Mouse (Mus musculus) lung, postnatal 14 days (tissue): ENCODE results near the gene Ephb4.

Experiments
- DNase-seq: peaks from one replicate; pipeline ENCODE4 v3.0.0; 2021

The Ephb4 gene

DNA sequence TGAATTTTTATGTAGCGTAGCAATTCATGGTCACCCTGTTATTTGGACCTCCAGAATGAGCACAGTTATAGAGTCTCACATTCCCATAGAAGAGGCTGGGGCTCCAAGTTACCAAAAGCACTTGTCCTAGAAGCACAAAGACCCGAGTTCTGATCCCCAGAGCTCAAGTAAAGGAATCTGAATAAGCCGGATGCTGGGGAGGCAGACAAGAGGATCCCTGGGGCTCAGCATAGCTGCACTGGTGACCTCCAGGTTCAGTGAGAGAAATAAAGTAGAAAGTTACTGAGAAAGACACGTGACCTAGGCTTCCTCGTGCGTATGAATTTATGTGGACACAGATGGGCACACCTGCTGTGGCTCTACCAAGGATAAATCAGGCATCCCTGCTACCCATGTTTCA, 14.8 kb upstream of the Ephb4 start:
- DNase-seq: no peak

DNA sequence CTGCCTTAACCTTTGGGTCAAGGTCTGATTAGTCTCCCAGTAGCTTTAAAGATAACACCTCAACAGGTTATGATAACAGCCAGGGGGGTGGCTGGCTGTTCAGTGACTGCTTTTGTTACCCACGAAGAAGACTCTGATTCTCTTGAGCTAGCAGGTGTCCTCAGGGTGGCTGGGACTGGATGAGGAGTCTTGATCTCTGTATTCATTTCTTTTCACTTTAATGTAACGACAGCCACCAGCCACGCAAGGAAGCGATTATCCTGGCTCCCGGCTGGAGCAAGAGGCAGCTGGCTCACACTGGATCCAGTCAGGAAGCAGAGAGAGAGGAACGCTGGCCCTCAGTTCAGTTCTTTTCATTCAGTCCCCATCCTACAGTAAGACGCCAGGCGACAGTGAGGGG, 12.7 kb upstream of the Ephb4 start:
- no peak for DNase-seq

DNA sequence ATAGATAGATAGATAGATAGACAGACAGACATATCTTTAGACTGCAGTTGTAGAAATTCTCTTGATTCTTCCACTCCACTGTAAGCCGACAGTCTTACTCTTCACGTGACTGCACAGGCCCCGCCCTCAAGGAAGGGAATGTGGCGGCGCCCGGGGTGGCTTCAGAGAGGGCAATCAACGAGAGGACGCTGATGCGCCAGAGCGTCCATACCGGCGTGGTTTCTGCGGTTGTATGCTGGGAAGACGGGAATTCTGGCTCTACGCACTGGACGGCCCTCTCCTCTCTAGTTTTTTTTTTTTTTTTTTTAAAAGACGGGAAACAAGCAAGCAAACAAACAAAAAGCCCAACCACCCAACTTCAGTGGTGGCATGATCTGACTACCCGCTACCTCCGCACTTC, 11.7 kb upstream of the Ephb4 start:
- DNase-seq: peak; percentile 91

DNA sequence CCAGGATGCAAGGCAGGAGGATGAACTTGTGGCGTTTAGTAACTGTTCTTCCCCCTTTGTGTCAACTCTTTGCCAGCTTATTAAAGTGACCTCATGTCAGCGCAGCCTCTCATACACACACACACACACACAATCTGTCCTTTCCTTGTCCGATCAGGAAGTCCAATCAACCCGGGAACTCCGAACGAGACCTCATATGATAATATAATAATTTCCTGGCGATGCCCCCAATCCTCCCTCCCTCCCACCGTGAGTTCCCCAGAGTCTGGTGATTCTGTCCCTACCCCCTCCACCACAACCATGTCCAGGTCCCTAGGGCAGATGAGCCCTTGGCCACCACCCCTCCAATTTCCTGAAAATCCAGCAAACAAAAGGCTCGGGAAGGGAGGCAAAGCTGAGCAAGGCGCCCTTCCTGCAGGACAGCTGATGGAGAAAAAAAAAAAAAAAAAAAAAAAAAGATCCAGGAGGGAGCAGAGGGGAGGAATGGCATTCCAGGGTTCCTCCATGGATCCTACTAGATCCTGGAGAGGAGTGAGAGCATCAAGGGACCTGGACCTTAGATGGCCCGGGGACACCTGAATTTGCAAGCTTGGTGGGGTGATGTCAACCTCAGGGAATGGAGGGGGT, 11.1 kb upstream of the Ephb4 start:
- DNase-seq: peak; percentile 54

DNA sequence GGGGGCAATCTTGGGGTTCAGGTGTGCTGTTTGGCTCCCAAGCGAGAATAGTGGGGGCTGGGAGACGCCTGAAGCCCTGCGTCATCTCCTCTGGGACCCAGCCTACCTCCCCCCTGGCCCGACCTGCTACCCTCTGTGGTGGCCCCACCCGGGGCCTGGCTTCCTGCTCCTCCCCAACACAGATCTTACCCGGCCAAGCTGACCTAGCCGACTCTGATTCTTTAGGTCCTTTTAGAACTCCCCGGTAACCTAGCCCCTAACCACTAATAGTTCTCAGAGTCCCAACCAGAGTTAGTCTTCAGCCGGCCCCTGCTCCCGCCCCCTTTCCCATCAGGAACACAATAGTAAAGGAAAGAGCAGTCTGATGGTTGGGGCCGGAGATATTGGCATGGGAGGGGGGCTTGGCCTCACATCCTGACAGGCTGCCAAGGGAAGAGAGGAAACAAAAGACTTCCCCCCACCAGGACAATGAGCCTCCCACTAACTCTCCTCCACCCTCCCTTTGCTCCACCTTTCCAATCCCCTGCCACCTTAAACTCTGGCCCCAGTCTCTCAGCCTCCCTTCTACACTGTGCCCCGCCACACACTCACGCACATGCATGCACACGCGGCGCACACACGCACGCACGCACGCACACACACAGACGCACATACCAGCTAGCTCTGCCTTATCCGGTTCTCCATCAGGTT, 10.5 kb upstream of the Ephb4 start:
- peak; percentile 69 for DNase-seq

DNA sequence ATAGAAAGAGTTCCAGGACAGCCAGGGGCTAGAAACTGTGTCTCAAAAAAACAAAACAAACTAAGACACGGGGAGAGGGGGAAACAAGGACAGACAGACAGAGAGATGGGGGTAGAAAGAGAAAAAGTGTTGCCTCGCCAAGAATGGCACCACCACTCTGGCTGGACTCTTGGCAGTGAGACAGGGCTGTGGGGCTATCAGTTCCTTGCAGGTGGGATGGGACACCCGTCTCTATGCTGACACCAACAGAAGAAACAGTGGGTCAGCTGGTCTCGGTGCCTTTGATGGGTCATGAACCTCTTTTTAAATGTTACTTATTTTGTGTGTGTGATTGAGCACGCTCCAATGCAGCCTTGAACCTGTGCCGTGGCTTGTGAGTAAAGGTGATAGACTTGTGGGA, 9.7 kb upstream of the Ephb4 start:
- DNase-seq: no peak

DNA sequence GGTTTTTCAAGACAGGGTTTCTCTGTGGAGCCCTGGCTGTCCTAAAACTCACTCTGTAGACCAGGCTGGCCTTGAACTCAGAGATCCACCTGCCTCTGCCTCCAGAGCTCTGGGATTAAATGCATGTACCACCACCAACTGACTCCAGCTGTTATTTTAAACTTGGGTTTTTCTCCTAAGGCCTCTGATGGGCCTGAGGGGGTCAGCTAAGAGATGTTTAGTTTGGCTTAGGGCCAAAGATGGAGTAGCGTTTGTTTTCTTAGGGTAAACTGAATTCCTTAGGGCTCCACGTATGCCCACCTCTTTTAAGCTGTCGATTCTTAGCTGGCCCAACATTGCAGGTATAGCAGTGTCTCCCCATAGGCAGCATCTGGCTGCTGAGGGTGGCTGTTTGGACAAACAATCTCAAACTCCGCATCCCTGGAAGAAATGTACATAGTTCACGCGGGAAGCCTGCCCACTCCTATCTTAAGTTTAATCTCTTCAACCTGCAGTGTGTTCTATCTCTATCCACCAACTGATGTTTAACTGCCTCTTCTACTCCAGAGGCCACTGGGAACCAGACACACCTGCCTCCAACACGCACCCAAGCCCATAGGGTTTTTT, 7.4 kb upstream of the Ephb4 start:
- DNase-seq: no peak

DNA sequence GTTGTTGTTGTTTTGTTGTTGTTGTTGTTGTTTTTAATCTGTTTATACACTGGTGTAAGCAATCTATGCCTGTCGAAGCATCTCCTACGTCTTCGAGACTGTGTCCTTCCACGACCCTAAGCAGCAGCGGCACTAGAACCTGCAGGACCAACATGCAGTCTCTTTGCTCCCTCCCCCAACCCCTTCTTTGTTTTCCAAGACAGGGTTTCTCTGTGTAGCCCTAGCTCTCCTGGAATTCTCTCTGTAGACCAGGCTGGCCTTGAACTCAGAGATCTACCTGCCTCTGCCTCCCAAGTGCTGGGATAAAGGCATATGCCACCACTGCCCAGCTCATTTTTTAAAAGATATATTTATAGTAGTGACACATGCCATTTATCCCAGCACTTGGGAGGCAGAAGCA, 6.5 kb upstream of the Ephb4 start:
- DNase-seq: no peak

DNA sequence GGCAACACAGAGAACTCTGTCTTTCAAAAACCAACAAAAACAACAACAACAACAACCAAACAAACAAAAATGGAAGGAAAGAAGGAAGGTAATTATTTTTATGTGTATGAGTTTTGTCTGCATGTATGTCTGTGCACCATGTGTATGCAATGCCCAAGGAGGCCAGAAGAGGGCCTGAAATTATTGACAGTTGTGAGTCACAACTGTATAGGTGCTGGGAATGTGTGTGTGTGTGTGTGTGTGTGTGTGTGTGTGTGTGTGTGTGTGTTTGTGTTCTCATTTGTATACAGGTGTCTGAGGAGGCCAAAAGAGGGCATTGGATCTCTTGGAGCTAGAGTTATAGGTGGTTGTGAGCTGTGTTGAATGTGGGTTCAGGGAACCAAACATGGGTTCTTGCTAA, 6.0 kb upstream of the Ephb4 start:
- DNase-seq: no peak

DNA sequence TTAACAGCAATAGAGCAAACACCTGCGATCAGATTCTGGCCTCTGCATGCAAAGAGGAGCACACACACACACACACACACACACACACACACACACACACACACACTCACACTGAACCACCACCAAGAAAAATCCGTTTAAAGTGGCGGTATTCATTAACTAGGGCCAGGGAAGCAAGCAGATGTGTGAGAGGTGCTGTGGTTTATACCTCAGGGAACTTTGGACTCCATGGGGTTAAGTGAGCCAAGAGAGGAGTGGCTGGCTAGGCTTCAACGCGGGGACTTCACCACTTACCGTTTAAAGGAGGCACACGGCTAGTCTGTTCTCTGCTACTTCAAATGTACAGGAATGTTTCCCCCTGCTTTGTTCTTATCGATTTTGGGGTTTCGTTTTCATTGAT, 4.1 kb upstream of the Ephb4 start:
- DNase-seq: peak; percentile 45

DNA sequence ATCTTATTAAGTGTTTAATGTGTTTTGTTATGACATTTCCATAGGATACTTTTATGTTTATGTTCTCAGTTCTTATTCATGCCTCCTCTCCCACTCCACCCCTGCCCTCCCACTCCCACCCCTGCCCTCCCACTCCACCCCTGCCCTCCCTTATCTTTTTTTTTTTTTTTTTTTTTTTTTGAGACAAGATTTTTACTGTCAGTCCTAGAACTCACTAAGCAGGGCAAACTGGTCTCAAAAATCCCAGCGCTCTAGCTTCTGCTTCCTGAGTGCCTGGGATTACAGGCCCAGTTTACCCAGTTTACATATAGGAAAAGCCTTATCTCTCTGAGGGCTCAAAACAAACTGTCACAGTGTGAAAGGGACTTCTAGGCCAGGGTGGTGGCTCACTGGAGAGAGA, 3.5 kb upstream of the Ephb4 start:
- DNase-seq: no peak

DNA sequence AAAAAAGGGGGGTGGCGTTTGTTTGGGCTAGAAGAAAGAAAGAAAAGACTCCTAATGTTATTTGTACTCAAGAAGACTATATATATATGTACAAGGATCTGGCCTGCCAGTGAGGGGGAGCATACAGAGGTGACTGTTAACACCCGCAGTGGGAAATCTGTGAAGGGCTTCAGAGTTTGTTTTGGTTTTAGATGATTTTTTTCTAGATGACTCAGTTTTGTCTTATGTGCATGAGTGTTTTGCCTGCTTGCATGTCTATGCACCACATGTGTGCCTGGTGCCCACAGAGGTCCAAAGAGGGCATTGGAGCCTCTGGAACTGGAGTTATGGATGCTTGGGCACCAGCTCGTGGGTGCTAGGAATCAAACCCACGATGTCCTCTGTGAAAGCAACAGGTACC, 2.9 kb upstream of the Ephb4 start:
- no peak for DNase-seq

DNA sequence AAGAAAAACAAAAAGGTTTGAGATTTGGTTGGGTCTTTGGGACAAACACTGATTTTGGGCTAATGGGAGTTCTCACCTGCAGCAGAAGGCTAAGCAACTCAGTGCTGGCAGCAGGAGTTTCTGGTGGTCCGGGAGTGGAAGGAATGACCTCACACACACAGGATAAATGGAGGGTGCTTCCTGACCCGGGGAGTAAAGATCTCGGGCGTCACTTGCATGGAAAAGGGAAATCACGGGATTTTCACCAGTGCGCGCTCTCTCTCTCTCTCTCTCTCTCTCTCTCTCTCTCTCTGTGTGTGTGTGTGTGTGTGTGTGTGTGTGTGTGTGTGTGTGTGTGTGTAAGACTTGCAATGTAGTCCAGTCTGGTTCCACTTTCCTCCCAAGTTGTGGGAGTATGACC, 2.1 kb upstream of the Ephb4 start:
- peak; percentile 10 for DNase-seq

DNA sequence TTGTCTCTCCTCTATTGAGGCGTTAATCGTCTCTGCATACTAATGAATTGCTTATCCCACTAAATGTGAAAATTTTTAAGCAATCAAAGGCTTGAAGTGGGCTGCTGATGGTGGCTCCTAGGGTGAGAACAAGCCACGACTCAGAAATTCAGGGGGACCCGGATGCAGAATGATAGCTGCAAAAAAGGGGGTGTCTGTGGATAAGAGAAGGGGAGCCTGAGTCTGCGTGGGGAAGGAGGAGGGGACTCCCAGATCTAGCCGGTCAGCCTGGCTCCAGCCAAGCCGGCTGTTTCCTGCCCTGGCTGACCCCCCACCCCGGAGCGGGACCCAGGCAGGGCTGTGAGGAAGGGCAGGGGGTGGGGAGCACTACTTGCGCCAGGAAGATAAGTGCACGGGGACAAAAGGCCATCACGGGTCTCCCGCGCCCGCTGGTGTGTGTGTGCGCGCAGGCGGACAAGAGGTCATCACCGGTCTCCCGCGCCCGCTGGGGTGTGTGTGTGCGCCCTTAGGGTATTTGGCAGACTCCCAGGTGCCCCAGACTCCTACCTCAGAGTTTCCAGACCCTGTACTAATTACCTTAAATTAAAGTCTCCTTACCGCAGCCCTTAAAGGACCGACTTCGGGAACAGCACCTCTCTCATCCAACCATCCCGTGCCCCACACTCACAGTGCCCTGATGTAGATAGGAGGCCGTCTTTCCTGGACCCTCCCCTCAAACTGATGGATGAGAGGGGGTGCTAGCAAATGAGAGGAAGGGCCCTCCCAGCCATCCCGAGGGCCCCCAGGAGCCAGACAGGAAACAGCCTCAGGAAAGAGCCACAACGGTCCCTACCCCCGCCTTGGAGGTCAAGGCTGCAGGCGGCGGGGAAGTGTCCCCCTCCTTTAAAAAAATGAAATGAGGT, 1.2 kb upstream of the Ephb4 start:
- peak; percentile 81 for DNase-seq

DNA sequence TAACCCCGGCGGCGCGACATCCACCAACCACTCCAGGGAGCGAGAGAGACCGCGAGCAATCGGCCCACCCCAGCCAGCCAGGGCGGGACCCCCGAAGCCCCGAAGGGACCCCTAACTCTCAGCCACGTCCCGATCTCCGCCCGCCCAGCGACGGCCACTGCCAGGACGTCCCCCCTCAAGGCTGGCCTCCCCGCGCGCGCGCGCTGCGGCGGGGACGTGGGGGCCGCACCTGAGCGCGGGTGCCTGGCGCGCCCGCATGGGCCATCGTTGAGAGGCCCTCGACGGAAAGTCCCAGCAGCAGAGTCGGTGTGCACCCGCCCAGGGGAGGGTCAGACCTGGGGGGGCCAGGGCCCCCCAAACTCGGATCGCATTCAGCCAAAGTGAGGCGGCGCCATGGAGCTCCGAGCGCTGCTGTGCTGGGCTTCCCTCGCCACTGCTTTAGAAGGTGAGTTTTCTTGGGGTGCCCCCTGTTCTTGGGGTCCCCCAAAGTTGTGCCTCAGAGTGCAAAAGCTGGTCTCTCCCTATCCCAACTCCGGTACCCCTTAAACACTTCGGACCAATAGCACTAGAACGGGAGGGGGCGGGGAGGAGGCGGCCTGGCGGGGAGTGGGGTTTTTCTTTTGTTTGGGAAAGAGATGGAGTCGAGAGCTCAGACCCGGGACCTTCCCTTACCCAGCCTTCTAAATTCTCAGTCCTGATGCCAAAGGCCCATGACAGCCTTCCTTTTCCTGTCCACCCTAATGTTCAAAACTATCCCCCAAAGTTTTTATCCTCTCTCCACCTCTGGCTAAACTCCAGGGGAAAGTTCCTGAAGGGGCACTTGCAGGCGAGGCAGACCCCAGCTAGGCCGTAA, 522 bp downstream of the Ephb4 start:
- DNase-seq: no peak

DNA sequence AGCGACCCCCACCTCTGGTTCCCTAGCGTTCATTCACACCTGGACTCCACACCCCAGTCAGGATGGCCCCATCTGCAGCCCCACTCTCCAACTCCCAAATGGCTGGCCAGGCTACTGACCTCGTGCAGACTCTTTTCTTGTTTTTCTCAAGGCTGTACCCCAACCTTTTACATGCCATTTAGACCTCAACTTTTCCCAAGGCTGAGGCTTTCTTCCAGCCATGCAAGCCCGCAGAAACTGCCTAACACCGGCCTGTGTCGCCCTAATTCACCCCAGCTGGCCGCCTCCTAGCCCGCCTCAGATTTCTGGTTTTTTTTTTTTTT, 1.1 kb downstream of the Ephb4 start:
- no peak for DNase-seq

DNA sequence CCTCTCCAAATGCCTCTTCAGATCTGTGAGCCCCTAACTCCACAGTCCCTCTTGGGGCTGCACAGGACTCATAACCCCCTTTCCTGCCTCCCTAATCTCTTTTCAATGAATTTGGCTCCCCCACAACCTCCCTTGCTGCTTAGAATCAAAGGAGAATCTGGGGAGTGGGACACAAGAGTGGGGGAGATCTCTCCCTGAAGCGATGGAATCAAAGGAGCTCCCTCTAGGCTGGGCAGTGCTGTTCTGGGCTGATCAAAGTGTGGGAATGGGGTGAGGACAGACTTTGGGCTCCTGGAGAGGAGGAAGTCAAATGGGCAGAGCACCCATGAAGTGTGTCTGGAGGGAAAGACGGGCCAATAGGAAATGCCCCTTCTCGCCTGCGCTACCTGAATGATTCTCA, 1.5 kb downstream of the Ephb4 start:
- peak; percentile 6 for DNase-seq

DNA sequence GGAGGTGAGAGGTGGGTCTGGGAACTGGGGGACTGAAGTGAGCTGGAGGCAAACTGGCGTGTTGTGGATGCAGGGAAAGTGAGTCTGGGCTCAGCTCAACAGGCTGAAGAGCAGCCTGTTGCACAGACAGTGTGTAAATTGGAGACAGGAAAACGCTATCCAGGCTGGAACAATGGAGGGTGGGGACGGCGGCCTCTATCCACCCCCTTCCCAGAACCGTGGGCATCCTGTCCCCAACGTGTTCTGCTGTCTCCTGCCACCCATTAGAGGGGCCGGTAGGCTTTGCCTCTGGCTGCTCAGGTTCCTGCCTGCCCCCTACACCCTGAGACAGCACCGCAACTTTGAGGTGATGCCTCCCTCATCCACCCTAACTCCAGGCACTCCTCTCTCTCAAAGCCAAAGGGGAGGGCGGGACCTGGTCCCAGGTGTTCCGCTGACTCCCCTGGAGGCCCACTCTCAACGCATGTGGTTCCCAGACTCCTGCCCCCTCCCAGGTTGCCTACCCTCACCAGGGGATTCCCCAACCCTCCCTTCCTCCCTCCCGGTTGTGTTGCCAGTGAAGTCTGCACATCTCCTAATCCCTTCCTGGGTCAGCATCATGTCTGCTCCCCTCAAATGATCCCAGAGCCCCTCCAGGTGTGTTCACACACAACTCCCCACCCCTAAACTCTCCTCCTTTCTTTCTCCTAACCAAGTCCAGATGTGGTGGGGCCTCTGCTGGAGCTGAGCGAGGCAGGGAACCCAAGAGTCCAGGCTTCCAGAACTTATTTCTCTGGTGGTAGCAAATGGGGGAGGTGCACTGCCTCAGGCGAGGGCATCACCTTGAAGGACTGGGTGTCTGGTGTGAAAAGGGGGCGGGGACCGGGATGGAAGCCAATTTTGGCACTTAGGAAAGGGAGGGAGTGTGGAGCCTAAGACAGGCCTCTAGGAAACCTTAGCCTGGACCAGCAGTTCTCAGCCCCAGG, 2.4 kb downstream of the Ephb4 start:
- DNase-seq: peak; percentile 58

DNA sequence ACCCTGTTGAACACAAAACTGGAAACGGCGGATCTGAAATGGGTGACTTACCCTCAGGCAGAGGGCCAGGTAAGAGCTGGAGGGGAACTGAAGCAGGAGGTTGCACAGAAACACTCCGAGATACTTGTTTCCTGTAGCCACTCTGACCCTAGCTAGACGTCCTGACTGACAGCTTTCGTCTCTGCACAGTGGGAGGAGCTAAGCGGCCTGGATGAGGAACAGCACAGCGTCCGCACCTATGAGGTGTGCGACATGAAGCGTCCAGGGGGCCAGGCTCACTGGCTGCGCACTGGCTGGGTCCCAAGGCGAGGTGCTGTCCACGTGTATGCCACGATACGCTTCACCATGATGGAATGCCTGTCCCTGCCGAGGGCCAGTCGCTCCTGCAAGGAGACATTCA, 4.2 kb downstream of the Ephb4 start:
- DNase-seq: no peak

DNA sequence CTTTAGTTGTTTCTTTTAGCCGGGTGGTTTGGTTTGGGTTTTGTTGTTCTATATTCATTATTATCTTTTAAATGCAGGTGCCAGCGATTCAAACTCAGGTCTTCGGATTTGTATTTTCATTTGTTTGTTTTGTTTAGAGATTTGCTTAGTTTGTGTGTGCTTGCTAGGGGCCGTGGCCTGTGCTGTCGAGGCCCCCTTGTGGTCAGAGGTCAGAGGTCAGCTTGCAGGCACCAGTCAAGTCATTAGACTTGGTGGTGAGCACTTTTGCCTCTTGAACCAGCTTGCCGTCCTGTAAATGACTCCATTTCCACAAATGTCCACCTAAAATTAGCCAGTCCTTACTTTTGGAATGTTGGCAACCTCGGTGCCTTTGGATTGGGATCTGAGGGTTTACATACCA, 8.5 kb downstream of the Ephb4 start:
- DNase-seq: peak; percentile 18

DNA sequence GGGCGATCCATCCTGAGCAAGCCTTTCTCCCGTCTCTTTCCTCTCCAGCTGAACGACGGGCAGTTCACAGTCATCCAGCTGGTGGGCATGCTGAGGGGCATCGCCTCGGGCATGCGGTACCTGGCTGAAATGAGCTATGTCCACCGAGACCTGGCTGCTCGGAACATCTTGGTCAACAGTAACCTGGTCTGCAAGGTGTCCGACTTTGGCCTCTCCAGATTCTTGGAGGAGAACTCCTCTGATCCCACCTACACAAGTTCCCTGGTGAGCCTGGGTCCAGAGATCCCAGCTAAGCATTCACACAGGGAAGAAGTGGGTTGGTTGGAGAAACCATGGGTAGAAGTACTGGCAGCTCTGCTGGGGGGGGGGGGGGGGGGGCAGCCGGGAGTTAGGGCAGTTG, 19.8 kb downstream of the Ephb4 start:
- DNase-seq: no peak
